Mouse (Mus musculus) adrenal gland, adult 10 weeks (tissue): Measurements from ENCODE around the gene Zcrb1. TPM values are rescaled to one million over a fixed set of nuclear protein-coding genes. Genes with fewer than 3 reads are reported as not detected.

Source experiments
- polyA plus RNA-seq: library from polyadenylated mRNA; stranded (reverse); fragments of 350-450 nt; fragmentation: Illumina TruSeq; extraction: RNeasy Lipid Tissue Mini Kit (QIAGEN cat#74804); gene quantifications from one replicate; pipeline ENCODE4 v1.2.3, GENCODE M21; 2014; ENCODE audit warnings: low read depth, low replicate concordance

Zcrb1 gene
- polyA plus RNA-seq, result 360 TPM

GRCm38 (mm10) chr15:93397826-93398698 lies at the start of gene Zcrb1, which contains the start of gene Pphln1:
Gene Zcrb1, minus strand, starts transcription at chr15:93398334.
Gene Pphln1, plus strand, starts transcription at chr15:93398350.

DNA sequence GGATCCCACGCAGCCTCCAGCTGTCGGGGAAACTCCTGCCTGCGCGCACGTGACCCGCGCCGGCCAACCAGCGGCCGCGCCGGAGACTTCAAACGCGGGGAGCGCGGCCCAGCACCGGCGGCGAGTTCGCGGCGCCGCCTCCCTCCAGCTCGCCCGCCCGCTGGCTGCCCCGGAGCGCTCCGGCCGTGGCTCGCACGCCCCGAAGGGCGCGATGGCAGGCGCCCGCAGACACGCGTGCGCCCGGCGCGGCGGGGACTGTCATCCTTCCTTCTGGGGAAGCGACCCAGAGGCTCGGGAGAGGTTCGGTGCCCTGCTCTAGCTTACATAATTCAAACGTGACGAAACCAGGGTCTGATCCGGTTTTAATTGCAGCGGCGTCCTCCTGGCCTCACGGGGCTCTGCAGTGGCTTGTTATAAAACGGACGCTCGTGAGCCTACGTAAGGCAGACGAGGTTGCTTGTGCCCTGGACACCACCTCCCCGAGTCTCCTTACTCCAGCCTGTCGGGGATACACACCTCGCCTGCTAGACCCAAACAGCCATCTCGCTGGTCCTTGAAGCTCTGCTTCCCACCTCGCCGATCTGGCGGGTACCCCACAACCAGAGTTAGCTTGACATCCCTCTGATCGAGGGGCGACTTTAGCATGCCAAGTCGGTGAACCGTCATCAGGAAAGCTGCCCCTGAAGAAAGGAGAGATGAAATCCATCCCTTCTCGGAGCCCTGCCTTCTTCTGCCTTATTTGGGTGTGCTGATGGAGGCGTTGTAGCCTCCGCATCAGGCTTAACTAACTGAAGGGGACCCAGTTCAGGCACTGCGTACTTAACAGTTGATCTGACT lies 61.0 kb downstream of the Zcrb1 start, which contains the start of gene Yaf2:
TSS of gene Yaf2 (minus strand) at position 11 of the 837 bp plus-strand sequence.

Other genes with a start within 250 kb of the Zcrb1 start
- 72.9 TPM for gene Gxylt1, start 123.2 kb downstream of the Zcrb1 start, polyA plus RNA-seq
- 148 TPM for gene Yaf2, start 61.4 kb downstream of the Zcrb1 start, polyA plus RNA-seq
- 67.0 TPM for gene Pphln1, start within 50 bp of the Zcrb1 start, polyA plus RNA-seq
- gene Prickle1, start 197.6 kb upstream of the Zcrb1 start, polyA plus RNA-seq, result 15.3 TPM